Mouse (Mus musculus) CD8-positive naive resting alpha-beta T cell, adult 2 months (primary cell): ENCODE data around the gene Sephs1.

Experiments used
- DNase-seq, 2 experiments: peaks; one replicate each; pipeline ENCODE4 v3.0.0; 2022; ENCODE audit warnings: low read depth in 2 of 2, low spot score in 2 of 2

Sephs1 gene

DNA sequence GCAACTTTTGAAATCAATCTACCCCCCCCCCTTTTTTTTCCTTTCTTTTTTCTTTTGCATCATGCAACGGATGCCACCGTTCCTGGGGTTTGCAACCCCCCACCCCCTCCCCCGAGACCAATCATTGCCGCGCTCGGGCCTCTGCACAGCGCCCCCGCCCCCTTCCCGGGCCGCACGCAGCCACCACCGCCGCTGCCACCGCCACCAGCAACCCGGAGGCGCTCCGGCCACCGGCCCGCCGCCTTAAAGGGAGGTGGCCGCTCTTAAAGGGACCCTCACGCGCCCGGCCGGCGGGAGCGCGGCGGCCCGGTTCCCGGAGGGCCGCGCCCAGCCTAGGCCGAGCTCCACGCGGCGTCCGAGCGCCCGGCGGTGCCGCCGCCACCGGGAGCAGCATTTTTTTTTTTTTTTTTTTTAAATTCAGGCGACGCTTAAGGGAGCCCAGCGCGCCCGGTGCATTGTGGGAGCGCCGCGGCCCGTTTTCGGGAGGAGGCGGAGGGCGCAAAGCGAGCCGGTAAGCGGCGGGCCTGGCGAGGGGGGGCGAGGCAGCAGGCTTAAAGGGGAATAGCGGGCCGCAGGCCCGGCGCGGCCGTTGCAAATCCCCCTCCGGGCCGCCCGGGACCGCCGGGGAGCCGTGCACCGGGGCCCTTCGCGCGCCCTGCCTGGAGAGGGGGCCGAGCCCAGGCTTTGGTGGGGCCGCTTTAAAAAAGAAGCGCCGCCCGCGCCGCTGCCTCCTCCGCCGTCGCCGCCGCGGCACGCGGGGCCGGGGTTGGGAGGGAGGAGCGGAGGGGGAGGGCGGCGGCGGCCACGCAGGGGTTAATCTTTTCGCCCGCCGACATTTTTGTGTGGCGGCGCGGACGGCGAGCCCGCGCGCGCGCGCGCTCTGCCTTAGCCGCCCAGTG lies at the start of gene Sephs1:
Gene Sephs1 (plus strand): TSS at position 215 of the 899 bp plus-strand sequence.
- peak; percentile 48 to 65 for DNase-seq

DNA sequence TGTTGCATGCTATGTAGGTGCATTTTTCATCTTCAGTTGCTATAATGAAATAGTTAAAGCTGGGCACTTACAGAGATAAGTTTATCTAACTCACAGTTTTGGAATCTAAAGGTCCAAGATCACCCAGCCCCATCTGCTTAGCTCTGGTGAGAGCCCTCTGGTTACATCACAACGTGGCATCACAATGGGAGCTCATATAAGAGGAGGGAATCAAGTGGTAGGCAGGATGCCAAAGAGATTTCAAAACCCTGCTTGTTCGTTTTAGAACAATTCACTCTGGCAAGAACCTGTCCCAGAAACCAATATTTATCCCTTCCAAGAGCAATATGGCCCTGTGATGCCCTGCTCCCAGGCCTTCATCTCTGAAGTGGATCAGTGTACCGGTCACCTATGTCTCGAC lies 49.2 kb upstream of the Sephs1 start:
- DNase-seq: no peak

DNA sequence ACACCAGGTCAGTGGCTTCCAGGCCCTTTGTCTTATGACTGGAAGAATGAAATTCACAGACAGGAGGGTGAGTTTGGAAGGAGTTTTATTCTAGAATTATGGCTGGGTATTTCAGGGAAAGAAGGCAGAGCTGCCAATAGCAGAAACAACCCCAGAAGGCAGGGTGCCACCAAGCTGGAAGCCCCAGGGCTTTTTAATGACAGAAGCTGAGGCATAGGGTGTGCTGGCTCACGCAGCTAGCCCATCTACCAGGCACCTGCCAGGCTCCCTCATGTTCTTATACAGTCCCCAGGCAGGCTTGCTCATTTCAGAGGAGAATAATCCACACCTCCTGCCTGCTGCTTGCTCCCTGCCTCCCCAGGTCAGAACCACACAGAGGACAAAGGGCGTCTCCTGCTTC lies 31.9 kb upstream of the Sephs1 start:
- DNase-seq: no peak

DNA sequence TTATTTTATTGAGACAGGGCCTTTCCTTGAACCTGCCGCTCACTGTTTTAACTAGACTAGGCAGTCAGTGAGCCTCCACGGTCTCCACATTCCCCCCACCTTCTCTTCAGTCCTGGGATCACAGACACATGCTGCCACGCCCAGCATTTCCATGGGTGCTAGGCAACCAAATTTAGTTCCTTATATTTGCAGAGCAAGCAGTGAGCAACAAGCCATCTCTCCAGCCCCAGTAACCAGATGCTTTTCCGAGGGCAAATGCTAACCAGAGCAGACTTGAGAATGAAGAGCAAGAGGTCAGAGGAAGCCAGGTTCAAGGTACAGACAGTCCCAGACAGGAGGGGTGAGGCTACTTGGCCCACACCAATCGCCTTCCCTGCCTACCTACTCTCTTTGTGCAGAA lies 24.2 kb upstream of the Sephs1 start:
- DNase-seq: no peak

DNA sequence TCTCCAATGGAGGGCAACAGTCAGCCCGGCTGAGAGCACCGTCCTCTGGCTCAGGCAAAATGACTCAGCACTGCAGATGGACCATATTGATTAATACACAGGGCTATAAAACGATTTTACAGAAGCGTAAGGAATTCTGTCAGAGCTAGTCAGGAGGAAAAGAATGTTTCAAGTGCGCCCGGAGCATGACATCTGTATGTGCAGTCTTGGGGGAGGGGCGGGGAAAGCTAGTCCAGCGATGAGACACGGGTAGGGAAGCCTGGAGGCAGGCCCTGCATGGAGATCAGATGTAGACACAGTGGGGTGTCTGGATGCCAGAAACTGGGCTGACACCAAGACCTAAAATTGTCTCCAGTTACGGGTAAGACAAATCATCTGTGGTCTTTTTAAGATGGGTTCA lies 23.2 kb upstream of the Sephs1 start:
- no peak for DNase-seq

DNA sequence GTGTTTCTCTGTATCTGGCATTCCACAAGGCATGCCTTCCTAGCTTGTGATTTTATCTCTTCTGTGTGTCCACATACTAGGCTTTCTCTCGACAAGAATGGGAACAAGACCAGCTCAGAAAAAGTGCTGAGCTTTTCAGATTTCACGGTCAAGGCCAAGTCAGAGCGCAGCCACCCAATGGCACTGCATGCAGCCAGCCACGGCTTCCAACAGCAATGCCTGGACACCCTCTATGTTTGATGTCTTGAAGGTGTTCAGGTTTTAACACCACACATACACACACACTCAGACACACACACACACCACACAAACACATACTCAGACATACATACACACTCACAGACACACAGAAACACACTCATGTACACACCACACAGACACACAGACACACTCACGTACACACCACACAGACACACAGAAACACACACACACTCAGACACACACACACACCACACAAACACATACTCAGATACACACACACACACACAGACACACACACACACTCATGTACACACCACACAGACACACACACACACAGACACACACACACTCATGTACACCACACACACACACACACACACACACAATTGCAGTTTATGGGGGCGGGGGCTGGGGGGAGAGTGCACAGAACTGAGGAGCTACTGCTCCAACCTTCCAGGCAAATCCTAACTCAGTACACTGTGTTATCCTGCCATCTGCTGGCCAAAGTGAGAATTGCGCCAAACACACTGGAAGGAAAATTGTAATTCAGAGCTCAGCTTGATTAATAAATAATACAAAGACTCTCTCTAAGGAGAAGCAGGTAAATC lies 17.2 kb upstream of the Sephs1 start:
- peak; percentile 49 to 64 for DNase-seq

DNA sequence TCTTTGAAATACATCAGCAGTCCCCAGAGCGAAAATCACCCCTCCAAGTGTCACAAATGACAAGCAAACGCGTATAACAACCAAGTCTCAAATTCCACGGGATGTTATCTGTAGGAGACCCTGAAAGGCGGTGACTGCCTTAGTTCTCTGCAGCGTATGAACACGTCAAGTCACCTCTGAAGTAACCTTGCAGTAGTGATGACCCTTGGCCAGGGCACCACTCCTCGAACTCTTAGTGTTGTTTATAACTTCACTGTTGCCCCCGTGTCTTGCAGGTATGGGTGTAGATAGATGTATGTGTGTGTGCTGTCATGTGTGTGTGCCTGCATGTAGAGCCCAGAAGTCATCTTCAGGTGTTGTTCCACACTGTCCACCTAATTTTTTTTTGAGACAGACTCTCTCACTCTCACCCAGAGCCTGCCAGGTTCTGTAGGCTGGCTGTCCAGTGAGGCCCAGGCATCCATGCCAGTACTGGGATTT lies 16.5 kb upstream of the Sephs1 start:
- no peak for DNase-seq

DNA sequence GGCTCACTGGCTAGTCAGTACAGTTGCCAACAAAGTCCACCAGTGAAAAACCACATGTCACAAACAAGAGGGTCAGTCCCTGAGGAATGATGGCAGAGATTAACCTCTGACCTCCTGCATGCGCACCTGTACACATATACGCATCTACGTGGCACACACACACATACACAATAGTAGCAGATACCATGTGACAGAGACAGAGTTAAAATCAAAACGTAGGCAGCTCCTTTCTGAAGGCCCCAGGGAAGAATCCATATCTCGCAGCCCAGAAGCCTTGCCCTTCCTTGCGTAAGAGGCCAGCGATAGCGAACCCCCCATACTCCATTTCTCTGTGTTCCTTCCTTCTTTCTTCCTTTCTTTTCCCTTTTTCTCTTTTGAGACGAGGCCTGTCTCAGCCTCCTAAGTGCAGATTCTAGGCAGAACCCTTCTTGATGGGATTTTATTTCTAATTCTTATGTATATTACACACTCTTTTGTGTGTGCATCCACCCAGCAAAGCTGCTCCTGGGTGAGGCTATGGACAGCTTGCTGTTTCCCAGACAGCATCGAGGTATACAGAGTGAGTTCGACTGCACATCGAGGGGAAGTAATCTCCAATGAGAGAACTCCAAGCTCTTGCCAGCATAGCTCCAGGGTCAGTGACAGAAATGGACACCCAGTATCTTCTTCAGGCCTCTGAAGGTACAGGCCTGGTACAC lies 13.2 kb upstream of the Sephs1 start:
- no peak for DNase-seq

DNA sequence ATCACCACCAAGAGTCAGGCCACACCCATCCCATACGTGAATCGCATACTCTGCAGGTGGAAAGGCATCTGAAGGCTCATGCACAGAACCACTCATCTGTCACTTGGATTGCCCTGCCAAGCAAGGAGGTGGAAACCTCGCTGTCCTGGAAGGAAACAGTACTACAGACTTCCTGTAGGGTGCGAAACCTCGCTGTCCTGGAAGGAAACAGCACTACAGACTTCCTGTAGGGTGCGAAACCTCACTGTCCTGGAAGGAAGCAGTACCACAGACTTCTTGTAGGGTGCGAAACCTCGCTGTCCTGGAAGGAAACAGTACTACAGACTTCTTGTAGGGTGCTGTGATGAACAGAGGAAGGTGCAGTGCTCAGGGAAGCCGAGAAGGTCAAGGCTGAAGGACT lies 8.6 kb upstream of the Sephs1 start:
- no peak for DNase-seq

DNA sequence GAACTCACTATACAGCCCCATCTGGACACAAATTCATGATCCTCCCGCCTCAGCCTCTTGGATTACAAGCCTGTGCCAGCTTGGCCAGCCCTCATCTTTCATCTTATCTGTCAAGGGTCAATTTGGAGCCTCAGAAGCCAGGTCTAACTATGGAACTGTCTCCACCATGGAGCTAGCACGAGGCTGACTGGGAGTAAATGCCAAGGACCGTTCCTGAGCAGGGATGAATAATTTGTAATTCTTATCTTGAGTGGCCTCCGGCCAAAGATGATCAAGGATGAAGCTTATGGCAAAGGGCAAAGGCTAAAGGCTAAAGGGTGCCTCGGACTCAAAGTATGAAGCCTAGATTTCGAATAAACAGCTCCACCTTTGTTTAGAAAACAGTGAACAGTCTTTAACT lies 8.0 kb upstream of the Sephs1 start:
- no peak for DNase-seq

DNA sequence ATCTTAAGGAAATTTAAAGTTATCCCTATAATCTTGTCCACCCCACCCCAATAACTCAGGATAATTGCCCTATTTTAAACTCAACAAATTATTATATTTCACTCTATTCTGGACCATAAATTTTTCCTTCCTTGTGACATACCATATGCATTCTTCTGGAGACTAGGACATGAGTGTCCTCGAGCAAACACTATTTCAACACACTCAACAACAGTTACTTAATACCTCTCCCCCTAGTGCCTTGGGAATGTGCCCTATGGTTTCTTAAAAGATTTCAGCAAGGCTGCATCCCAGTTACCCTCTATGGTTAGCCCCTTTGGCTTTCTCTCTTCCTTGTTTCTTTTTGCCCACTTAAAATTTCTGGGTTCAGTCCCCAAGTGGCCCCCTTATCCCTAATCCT lies 6.3 kb upstream of the Sephs1 start:
- no peak for DNase-seq

DNA sequence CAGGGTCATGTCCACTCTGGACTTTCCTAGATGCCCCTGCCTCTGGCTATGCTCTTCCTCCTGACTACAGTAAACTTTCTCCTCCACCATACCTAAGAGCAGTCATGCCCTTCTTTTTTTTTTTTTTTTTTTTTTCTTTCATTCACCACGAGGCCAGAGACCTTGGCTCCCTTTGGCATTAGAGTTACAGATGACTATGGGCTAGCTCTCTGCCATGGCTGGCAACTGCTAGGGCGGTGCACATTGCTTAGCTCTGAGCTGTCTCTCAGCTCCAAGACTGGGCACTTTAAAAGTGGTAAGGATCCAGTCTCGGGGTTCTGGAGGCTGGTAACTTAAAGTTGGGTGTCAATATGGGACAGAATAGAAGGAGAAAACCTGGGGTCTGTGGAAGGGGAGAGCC lies 5.2 kb upstream of the Sephs1 start:
- no peak for DNase-seq

DNA sequence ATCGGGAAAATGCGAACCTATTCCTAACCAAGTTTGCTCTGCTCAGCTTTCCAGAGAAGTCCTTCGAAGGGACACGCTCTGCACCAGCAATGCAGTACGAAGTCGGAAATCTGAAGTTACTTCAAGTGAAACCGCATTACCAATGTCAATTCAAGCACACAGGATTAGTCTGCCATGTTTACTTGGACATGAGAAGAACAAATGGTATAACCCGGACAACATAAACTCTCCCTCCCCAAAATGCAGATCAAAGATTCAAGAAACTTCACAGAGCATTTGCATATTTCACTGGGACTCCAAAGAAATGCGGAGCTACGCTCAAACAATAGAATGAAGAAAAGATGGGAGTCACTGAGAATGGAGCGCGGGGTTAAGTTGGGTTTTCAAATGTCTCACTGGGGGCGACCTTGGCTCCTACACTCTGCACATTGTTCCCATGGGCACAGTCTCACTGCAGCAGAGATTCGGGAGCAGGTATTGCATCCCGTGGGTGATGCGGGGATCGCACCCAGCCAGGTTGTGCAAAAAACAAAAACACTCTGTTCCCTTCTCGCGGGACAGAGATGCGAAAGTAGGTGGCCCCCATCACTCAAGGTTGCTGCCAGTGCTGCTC lies 521 bp upstream of the Sephs1 start:
- peak in 1 of 2 experiments; percentile 21 for DNase-seq

DNA sequence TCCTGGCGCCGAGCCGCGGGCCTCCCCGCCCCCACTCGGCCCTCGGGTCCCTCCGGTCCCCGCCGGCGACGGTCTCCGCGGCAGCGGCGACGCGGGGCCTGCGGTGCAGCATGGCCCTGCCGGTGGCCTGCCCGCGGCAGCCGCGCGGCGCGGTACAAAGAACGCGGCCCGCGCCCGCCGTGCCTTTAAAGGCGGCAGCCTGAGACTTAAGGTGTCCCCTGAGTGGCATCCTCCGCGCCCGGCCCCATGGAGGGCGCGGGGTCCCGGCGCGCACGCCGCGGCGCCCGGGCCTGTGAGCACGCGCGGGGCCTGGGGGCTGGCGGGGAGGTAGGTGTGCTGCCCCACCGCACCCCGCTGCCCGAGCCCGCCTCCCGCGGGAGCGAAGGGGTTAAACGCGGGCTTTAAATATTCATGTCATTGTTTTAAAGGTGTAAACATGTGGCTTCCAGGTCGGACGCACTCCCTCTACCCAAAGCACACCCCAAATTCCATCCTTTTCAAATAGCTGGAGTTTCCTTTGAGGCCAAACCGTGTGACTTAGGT lies 956 bp downstream of the Sephs1 start:
- peak; percentile 41 to 57 for DNase-seq

DNA sequence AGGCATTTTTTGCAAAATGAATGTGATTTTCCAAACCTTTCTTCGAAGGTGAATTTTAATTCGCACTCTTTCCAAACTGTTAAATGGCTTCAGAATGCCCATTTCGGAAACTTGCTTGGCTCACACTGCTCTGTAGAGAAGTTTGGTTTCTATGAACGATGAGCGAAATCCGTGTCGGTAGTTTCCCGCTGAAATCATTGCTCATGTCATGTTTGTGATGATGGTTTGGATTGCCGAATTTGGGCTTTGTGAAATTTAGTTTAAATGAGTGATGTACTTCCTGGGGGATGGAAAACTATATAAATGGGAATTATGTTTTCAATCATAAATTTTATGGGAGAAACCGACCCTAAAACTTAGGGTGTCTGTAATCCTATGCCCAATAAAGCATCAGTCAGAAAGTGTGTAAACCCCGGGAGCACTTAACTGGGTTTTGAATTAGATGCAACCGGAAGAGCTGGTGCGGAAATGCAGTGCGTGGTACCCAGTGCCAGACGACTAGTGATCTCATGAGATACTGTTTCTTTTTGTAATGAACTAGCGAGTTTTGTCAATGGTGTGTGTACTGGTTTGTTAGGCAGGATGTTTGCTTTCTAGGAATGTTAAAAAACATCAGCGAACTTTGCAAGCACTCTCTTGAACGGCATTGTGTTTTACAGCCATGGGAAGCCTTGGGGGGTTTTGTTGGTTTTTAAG lies 1.8 kb downstream of the Sephs1 start:
- DNase-seq: peak; percentile 8 to 30

DNA sequence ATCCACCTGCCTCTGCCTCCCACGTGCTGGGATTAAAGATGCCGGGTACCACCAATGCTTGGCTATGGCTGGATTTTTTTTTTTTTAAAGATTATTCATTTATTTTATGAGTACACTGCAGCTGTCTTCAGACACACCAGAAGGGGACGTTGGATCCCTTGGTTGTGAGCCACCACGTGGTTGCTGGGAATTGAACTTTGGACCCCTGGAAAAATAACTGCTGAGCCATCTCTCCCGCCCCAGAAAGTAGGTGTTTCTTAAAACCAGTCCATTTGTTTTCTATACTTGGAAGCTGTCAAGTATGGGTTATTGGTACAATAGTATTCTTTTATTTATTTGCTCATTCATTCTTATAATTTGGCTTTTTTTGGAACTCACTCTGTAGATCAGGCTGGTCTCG lies 5.5 kb downstream of the Sephs1 start:
- no peak for DNase-seq

DNA sequence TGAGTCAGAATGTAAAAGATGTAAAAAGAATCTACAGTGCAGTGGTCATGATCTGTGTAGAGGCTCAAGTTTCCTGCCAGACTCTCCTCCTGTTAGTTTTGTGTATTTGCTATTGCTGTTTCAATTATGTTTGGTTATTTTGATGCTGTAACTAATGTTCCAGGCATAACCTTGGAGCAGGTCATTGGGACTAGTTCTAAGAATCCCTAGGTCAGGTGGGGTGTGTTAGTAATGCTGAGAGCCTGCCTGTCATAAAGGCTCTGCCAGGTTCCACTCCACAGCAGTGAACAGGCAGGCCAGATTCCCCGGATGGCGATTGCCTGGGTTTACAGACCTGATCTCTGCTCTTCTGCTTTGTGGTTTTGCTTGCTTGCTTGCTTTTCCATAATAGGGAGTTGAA lies 14.2 kb downstream of the Sephs1 start:
- DNase-seq: no peak

DNA sequence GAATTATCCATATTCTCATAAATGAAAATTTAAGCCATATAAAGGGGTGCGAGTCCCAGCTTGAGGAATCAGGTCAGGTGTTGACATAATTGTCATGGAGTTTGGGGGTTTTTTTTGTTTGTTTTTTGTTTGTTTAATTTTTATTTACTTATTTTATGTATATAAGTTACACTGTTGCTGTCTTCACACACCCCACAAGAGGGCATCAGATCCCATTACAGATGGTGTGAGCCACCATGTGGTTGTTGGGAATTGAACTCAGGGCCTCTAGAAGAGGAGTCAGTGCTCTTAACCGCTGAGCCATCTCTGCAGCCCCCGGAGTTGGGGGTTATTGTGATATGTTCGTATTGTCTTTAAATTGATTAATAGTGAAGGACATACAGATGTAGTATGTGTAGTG lies 15.6 kb downstream of the Sephs1 start:
- DNase-seq: no peak

DNA sequence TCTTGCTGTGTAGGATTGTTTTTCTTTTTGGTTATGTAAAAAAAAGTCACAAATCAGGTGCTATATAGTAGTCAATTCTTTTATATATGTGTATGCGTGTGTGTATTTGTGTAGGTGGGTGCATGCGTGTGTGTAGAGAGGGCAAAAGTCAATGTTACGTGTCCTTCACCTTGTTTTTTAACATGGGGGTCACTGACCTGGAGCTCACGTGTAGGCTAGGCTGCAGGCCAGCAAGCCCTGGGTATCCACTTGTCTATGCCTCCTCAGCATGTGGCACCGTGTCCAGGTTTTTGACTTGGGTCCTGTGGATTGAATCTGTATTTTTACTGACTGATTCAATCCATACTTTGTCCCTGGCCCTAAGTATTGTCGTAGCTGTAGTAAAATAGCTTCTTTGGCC lies 19.3 kb downstream of the Sephs1 start:
- DNase-seq: no peak

DNA sequence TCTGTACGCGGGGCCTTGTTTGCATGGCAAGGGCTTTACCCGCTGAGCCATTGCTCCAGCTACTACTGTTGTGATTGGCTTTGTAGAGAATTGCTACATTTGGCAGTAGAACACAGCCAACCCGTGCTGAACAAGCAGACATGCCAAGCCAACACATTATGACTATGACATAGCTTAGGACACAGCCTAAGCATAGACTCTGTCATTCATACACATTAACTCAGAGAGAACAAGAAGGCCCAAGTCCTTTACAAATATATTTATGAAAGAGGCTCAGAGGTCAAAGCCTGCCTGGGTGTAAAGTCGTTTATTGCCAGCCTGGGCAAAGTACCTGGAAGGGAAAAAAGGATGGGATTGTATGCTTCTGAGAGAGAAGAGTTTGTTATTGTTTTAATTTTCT lies 21.0 kb downstream of the Sephs1 start:
- no peak for DNase-seq
